Mouse (Mus musculus) kidney, adult 8-10 months (tissue): Measurements from ENCODE around the gene Slc44a1.

Experiments
- DNase-seq, 2 experiments: peaks; one replicate each; pipeline ENCODE4 v3.0.0; 2022

Gene Slc44a1

DNA sequence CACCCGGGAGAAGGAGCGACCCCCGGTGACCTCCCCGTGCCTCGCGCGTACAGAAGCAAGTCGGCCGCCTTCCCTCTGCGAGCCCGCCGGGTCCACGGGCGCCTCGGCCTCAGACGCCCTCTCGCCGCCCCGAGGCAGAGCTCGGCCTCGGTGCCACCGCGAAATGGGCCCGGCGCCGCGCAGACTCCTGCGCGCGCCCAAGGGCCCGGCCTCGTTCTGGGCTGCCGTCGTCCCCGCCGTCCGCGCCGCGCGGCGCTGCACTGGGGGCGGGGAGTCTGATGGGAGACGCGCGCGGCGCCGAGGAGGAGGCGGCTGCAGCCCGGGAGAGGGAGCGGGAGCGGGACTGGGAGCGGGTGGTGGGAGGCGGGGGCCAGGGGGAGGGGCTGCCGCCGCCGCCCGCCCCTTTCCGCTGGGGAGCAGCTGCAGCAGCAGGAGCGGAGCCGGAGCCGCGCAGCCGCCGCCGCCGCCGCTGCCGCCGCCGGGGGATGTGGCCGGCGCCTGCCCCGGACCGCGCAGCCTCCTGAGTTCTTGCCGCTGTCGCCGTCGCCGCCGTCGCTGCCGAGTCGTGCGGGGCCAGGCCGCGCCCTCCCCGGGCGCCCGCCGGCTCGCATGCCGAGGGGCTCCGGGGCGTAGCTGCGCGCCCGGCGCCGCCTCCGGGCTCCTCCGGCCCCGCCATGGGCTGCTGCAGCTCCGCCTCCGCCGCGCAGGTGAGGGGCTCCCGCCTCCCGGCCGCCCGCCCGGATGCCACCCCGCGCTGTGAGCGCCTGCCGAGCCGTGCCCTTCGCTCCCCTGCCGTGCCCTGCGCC, at the start of gene Slc44a1:
Slc44a1 (plus strand) TSS at position 404 of the 806 bp plus-strand sequence.
- peak; percentile 78 to 85 for DNase-seq

DNA sequence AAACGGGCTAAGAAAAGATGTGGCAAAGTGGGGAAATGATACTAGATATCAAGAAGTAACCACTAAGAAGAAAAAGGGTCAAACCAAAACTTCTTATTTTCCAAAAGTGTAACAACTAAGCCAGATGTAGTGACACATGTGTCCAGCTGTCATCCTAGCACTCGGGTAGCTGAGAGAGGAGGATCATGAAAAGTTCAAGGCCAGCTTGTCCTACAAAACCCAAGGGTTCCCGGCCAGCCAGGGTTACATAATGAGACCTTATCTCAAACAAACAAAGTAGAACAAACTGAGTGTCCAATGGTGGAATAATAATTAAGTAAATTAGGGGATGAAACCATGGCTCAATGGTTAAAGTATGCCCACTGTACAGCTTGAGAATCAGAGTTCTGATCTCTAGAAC, 45.2 kb upstream of the Slc44a1 start:
- DNase-seq = no peak

DNA sequence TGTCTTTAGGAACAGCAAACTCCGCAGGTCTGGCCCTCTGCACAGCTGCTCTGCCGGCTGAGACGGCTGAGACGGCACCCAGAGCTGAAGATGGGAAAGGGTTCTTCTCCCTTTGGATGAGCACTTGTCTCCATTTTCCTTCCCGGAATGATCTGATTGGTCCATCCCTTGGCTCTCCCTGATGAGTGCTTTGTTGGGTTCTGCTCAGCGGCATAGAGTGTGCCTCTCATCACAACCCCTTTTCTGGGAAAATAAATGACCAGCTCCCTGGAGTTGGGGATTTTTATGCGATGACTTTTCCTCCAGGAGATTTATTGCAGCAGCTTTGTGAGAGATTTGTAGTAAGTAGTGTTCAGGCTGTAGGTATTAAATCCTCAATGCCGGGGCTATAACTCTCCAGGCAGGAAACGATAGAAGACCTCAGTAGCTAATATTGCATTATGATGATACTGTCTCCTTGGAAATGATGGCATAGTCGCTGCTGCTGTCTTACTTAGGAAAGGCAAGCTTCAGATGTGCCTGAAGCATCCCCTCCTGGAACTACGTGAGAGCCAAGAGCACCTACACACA, 43.5 kb upstream of the Slc44a1 start:
- no peak for DNase-seq

GRCm38 (mm10) chr4:53397280-53398117, 42.7 kb upstream of the Slc44a1 start:
- DNase-seq = no peak

GRCm38 (mm10) chr4:53398561-53398960, 41.7 kb upstream of the Slc44a1 start:
- no peak for DNase-seq

DNA sequence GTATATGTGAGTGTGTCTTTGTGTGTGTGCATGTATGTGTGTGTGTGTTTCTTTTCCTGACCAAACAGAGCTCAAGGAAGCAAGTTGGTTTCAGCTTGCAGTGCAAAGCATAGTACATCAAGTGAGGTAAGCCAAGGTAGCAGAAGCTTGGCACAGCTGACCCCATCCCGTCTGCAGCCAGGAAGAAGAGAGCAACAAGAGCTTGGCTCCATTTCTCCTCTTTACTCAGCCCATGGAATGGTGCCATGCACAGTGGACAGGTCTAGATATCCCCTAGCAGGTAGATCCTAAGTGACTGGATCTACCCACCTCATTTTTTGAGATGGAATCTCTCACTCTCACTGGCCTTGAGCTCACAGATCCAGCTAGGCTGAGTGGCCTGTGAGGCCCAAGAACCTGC, 40.8 kb upstream of the Slc44a1 start:
- no peak for DNase-seq

GRCm38 (mm10) chr4:53403386-53403785, 36.8 kb upstream of the Slc44a1 start:
- no peak for DNase-seq

GRCm38 (mm10) chr4:53404431-53404925, 35.7 kb upstream of the Slc44a1 start:
- DNase-seq = no peak

DNA sequence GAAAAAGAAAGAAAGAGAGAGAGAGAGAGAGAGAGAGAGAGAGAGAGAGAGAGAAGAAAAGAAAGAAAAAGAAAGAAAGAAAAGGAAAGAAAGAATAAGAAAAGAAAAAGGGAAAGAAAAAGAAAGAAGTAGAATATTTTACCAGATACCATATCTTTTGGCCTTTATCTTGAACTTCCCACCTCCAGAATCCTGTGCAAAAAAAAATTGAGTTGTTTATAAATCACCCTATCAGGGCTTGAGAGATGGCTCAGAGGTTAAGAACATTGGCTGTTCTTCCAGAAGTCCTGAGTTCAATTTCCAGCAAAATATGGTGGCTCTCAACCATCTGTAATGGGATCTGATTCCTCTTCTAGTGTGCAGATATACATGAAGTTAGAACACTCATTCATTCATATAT, 33.3 kb upstream of the Slc44a1 start:
- DNase-seq = no peak

DNA sequence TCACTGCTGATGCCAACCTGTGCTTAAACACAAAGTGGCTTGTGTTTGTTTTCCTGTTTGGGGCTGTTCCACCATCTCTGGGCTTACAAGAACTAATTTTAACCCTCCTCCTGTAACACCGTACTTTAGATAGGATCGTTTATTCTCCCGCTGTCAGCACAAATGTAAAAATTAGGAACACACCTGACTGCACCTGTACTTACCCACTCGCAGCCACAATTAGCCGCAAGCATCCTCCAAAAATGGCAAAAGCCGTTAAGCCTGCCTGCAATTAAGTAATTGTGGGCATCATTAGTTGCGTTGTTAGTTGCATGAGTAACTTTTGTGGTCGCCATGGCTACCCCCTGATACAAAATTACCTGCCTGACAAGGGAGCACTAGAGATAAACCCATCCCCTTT, 31.4 kb upstream of the Slc44a1 start:
- DNase-seq = no peak

DNA sequence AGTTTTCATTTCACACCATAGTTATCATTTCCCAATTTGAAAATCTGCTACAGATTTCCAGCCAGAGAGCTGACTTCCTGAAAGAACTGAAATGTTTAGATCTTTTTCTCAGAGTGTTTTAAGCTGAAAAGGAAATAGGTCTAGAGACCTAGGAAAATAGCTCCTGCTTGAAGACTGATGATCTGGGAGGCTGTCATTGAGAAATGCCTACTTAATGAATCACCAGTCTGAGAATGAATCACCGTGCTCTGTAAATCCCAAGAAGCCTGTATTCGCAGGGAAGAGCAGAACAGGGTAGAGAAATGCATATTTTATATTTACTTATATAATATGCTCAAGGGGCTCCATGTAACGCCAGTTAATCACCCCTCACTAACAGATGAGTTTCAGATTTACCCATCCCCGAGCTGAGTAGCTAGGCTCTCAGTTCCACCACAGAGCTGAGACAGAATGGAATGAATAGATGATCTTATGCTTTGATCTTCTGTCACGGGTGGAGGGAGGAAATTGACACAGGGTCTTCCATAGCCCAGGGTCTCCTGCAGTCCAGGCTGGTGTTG, 30.6 kb upstream of the Slc44a1 start:
- no peak for DNase-seq

- DNase-seq = no peak
These were observed 29.5 kb upstream of the Slc44a1 start for GRCm38 (mm10) chr4:53410752-53411151.

DNA sequence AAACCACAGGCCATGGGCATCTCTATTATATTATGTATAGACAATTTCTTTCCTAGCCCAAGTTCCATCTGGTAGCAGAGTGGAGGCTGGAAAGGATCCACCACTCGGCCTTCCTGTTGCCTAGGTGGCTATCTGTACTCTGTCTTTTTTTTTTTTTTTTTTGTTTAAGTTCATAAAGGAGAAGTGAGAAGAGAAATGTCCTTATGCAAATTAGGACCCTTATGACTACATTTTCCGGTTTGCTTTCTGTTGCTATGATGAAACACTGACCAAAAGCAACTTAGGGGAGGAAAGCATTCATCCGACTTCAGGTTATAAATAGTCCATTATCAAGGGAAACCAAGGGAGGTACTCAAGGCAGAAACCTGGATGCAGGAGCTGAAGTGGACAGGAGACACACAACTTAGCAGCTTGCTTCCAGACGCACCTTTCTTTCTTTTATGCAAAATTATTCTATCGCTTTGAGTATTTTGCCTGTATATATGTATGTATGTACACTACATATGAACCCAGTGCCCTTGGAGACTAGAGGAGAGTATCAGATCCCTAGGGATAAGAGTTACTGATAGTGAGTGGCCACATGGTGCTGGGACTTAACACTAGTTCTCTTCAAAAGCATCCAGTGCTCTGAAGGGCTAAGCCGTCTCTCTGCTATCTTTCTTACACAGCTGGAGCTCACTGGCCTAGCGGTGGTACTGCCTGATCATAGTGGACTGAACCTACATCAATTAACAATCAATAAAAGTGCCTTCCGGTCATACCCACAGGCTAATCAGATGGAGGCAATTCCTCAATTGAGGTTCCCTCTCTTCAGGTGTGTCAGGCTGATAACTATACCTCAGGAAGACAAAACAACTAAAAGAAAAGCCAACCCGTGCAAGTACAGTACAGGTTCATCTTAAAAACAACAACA, 28.0 kb upstream of the Slc44a1 start:
- no peak for DNase-seq

- no peak for DNase-seq
These were observed 27.2 kb upstream of the Slc44a1 start for GRCm38 (mm10) chr4:53412991-53413390.

- DNase-seq = no peak
These were observed 26.0 kb upstream of the Slc44a1 start for GRCm38 (mm10) chr4:53414031-53414797.

DNA sequence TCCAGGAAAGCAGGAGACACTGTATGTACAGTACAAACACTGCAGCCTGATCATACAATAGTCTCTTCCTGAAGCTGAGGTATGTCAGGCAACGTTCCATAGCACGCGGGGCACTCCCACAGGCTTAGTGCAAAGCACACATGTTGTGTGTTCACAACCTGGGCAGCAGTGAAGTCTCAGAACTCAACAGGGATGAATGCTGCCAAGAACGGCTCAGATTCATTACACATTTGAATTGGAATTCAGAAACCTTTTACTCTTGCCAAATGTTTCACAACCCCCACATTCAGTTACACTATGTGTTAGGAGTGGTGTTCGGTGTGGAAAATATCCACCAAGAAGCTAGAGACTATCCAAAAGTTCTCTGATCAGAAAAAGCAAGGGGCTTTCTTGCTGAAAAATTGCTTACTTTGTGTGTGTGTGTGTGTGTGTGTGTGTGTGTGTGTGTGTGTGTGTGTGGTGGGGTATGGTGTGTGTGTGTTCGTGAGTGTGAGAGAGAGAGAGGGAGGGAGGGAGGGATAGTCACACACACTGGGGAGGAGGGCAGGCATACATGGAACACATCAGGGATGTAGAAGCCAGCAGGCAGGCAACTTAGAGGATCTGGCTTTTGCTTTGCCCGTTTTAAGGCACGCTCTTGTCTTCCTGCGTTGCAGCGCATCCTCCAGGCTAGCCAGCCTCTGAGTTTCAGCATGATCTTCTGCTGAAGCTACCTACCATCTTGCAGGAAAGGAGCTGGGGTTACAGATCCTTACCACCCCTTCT, 24.2 kb upstream of the Slc44a1 start:
- no peak for DNase-seq

GRCm38 (mm10) chr4:53416928-53417327, 23.3 kb upstream of the Slc44a1 start:
- DNase-seq = no peak

DNA sequence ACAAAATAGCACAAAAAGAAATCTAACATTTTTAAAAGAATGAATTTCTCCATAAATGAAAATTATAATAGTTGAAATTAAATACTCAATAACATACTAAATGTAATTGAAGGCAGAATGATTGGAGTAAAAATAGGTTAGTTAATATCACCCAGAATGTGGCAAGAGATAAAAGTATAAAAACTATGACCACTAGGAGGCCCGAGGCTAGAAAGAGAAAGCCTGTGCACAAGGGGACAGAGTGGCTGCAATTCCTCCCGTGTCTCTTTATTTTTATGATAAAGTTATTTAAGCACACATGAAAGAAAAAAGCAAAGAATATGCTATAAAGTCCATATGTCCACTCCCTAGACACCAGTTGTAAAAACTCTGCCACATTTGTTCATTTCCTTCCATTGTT, 17.4 kb upstream of the Slc44a1 start:
- DNase-seq = no peak

- no peak for DNase-seq
These were observed 13.1 kb upstream of the Slc44a1 start for GRCm38 (mm10) chr4:53427120-53427519.

- DNase-seq = no peak
These were observed 9.7 kb upstream of the Slc44a1 start for GRCm38 (mm10) chr4:53430522-53430921.
